Mouse (Mus musculus) embryonic fibroblast, embryonic 13.5 days (primary cell): ENCODE measurements around the gene Pld5. TPM values are rescaled to one million over a fixed set of nuclear protein-coding genes. Genes with fewer than 3 reads are reported as not detected.
"Not testable (repeated sequence)": the region's sequence is repeated elsewhere in the genome, so short reads cannot be mapped to it uniquely, and the experiment has no call there.

Source experiments
- H3K27ac ChIP-seq: 2 replicates; pipeline ENCODE4 v1.5.1; 2012; ENCODE audit warnings: low read length, control low read depth, inconsistent platforms; ENCODE audit not compliant: insufficient read depth
- H3K4me1 ChIP-seq: 2 replicates; pipeline ENCODE4 v1.6.1; 2011; ENCODE audit warnings: low read length; ENCODE audit not compliant: control insufficient read depth, insufficient read depth
- H3K4me3 ChIP-seq: 2 replicates; pipeline ENCODE4 v1.5.1; 2011; ENCODE audit warnings: mild to moderate bottlenecking, control low read depth, low read length; ENCODE audit not compliant: insufficient read depth
- CTCF ChIP-seq: IDR thresholded peaks from 2 replicates; pipeline ENCODE4 v1.5.1; 2011; ENCODE audit warnings: mild to moderate bottlenecking, control low read depth, low read length, moderate library complexity, borderline replicate concordance; ENCODE audit not compliant: insufficient read depth
- POLR2A ChIP-seq: IDR thresholded peaks from 2 replicates; pipeline ENCODE4 v1.6.1; 2011; ENCODE audit warnings: low read depth, mild to moderate bottlenecking, control low read depth, low read length, moderate library complexity
- polyA plus RNA-seq: library from polyadenylated mRNA; stranded (reverse); fragments of >200 nt; gene quantifications from 2 replicates; pipeline ENCODE4 v1.2.4, GENCODE M21; 2011; ENCODE audit warnings: low read depth; ENCODE audit not compliant: missing spikeins, insufficient read length

The Pld5 gene
- polyA plus RNA-seq, 1 experiment, result 1.3 TPM

DNA sequence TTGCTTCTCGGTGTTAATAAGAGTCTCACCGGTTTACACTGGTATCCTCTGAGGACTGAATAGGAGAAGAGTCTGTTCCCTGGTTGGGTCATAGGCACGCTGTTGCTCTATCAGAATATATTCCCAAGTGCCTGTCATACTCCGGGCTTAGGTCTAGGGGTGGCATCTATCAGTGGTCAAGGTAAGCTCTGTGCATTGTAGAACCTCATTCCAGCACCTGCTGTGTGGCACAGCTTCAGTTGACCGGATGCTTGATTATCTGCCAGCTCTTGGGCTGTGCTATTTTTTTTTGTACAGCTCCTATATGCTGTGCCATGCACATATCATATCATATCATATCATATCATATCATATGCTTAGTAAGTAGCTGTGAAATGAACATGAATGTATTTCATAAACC, 286.7 kb downstream of the Pld5 start:
- H3K4me3 ChIP-seq, result no peak overlapping the region
- no peaks in the 10 kb centered on the region for H3K4me1 ChIP-seq
- H3K27ac ChIP-seq, result no peak overlapping the region
- TF ChIP-seq POLR2A (no peak), CTCF (no peak)

GRCm38 (mm10) chr1:175979014-175979413, 296.1 kb downstream of the Pld5 start, which contains the start of gene Rbm8a2:
Rbm8a2 (minus strand) TSS chr1:175979114.
- not testable (repeated sequence) for H3K4me3 ChIP-seq, H3K27ac ChIP-seq, H3K4me1 ChIP-seq

- H3K4me1 ChIP-seq, result no peaks in the 10 kb centered on the region
- TF ChIP-seq POLR2A (no peak), CTCF (no peak)
- no peak overlapping the region for H3K27ac ChIP-seq
- H3K4me3 ChIP-seq, result no peak overlapping the region
Observed at GRCm38 (mm10) chr1:175970710-175971109, 304.4 kb downstream of the Pld5 start.

DNA sequence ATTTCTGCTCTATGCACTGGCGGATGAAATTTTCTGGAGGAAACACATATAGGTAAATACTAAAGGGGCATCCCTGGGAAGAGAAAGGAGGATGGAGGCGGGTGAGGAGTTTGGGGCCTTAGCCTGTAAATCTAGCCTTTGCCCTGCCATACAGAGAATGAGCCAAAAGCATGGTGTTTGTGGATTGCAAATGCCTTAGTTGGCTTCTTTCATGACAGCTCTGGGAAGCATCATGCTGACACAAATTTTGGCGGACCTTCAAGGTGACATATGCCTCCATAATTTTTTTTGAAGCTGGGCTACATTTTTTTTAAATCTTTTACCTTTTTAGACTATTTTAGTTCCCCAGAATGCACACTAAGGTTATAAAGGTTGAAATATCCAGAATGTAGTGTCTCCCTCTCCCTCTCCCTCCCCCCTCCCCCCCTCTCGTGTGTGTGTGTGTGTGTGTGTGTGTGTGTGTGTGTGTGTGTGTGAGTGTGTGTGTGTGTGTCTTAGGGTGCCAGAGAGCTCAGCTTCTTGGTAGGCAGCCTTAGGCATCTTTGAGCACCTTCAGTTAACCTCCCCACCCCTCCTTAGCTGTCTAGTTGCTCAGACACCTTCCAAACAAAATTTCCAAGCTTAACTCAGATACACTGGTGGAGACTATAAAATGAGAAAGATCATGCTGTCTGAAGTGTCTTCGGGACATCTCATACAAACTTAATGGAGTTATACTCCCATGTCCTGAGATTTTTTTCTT, 307.9 kb downstream of the Pld5 start:
- TF ChIP-seq POLR2A, result no peak
- TF ChIP-seq CTCF, result no peak
- Histone ChIP-seq H3K4me1 (no peaks in the 10 kb centered on the region), H3K4me3 (no peak overlapping the region), H3K27ac (no peak overlapping the region)

DNA sequence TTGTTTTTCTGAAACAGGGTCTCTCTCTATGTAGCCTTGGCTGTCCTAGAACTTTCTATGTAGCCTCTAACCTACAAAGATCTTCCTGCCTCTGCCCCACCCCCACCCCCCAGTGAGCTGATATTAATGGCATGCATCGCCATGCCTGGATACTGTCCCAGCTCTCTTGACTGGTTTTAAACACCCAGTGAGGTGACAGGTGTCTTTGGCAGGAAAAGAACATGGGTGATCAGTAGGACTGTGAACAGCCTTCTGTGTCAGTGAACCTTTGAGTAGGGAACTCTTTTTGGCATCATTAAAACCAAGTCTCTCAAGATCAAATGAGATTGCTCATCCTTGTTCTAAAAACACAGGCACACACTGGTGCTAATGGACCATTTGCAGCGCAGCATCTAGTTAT, 313.3 kb downstream of the Pld5 start:
- Histone ChIP-seq H3K4me1 (no peaks in the 10 kb centered on the region), H3K27ac (no peak overlapping the region), H3K4me3 (no peak overlapping the region)
- TF ChIP-seq CTCF (no peak), POLR2A (no peak)

DNA sequence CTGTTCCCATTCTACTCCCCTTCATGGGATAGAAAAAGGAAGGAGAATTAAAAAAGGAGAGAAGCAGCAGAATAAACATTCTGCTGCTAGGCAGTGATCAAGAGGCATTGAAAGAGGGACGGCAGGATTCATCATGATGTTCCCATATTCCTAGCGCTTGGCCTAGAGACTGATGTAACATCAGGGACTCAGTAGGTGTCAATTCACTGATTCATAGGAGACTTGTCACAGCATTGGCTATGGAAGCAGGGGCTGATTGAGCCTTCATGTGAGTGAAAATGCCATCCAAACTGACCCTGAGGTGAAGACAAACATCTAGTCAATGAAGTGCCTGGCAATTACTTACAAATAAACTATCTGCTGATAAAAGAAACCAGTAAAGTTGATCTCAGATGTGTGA, 324.3 kb downstream of the Pld5 start:
- H3K4me3 ChIP-seq, result no peak overlapping the region
- no peaks in the 10 kb centered on the region for H3K4me1 ChIP-seq
- TF ChIP-seq CTCF (no peak), POLR2A (no peak)
- H3K27ac ChIP-seq, result no peak overlapping the region

- TF ChIP-seq CTCF (no peak), POLR2A (no peak)
- Histone ChIP-seq H3K27ac (no peak overlapping the region), H3K4me1 (no peaks in the 10 kb centered on the region), H3K4me3 (no peak overlapping the region)
Observed at GRCm38 (mm10) chr1:175950421-175950820, 324.7 kb downstream of the Pld5 start.

- no peak for TF ChIP-seq POLR2A
- no peak for TF ChIP-seq CTCF
- no peak overlapping the region for H3K27ac ChIP-seq
- H3K4me1 ChIP-seq, result no peaks in the 10 kb centered on the region
- H3K4me3 ChIP-seq, result no peak overlapping the region
Observed at GRCm38 (mm10) chr1:175946718-175947315, 328.3 kb downstream of the Pld5 start.

GRCm38 (mm10) chr1:175943168-175943567, 331.9 kb downstream of the Pld5 start:
- Histone ChIP-seq H3K4me3 (no peak overlapping the region), H3K4me1 (no peaks in the 10 kb centered on the region), H3K27ac (no peak overlapping the region)
- no peak for TF ChIP-seq POLR2A
- TF ChIP-seq CTCF, result no peak

GRCm38 (mm10) chr1:175938731-175939130, 336.4 kb downstream of the Pld5 start:
- TF ChIP-seq POLR2A (no peak), CTCF (no peak)
- Histone ChIP-seq H3K27ac (no peak overlapping the region), H3K4me3 (no peak overlapping the region), H3K4me1 (no peaks in the 10 kb centered on the region)
